Comparison of ENCODE assay signal across 8 mouse cellular contexts in genomic region chr8:48222429-48222769, GRCm38 (mm10).
DNase-seq lines count a peak whose midpoint lies in the region; ATAC-seq and TF ChIP-seq lines count a peak whose summit lies in the region.

No protein-coding gene starts in this region.

- no peak overlapping the region for H3K27ac ChIP-seq in MEL (ENCODE audit: control insufficient read depth, low read depth, low read length)
- H3K27ac ChIP-seq in forebrain, postnatal 0 days (ENCODE audit: low read depth, low read length) = no peak overlapping the region

- ATAC-seq in forebrain, postnatal 0 days = peak; percentile 84

- no peak for TF ChIP-seq EP300 in MEL (IDR thresholded peaks at IDR 0.05; ENCODE audit: low read depth in 1 of 2, low read length in 2 of 2)

- intact Hi-C loops in heart, postnatal 36 days (cut with DNase I) = loop anchor here (1.0 to 10.0 kb wide), 4 partner anchors 125 to 1602 kb away; partner anchors contain the start of gene Dctd

- TF ChIP-seq CTCF in MEL (IDR thresholded peaks at IDR 0.05 in 2 of 3, conservative IDR thresholded peaks at IDR 0.05 in 1 of 3; ENCODE audit: control insufficient read depth in 1 of 3, insufficient read depth in 1 of 3, low read depth in 2 of 3, low read length in 3 of 3, poor library complexity in 1 of 3, severe bottlenecking in 1 of 3) = peak in 1 of 3 experiments; percentile 42; a peak in 2 of 6 replicates
- TF ChIP-seq CTCF in forebrain, postnatal 0 days (IDR thresholded peaks at IDR 0.05; ENCODE audit: low read depth) = peak; percentile 95

- TF ChIP-seq RAD21 in MEL (IDR thresholded peaks at IDR 0.05; ENCODE audit: low read depth, low read length) = no peak; the same call in 1 of the 2 replicates

- no peak overlapping the region for H3K9ac ChIP-seq in MEL (ENCODE audit: control insufficient read depth, low read depth, low read length, poor library complexity, severe bottlenecking)
- H3K9ac ChIP-seq in forebrain, postnatal 0 days = peak overlapping the region; percentile 26

- WGBS in forebrain, postnatal 0 days = 8% methylated on average over 11 of the region's 11 CpGs

- no peaks in the 10 kb centered on the region for H3K27me3 ChIP-seq in MEL (ENCODE audit: control insufficient read depth in 1 of 2, insufficient read depth in 2 of 2, low read length in 2 of 2)
- H3K27me3 ChIP-seq in forebrain, postnatal 0 days (ENCODE audit: insufficient read depth, low read length) = no peaks in the 10 kb centered on the region; the same call in 1 of the 2 replicates

- peak; percentile 1 for DNase-seq in MEL (ENCODE audit: low read depth, low spot score)
- peak; percentile 32 for DNase-seq in cerebellum, adult 11-12 months
- DNase-seq in forebrain, postnatal 0 days = peak; percentile 95
- DNase-seq in heart, postnatal 36 days = peak; percentile 80 to 87
- DNase-seq in layer of hippocampus, adult 18-20 months (ENCODE audit: low spot score in 2 of 2) = peak; percentile 78 to 94
- DNase-seq in lung, adult 18-20 months = peak; percentile 19 to 29
- DNase-seq in ovary, postnatal 10 days (ENCODE audit: low spot score) = peak; percentile 64
- DNase-seq in urinary bladder, adult 18-20 months (ENCODE audit: low spot score in 2 of 2) = peak; percentile 56 to 77

- peak overlapping the region; percentile 52 for H3K4me2 ChIP-seq in forebrain, postnatal 0 days (ENCODE audit: low read depth)

- no peaks in the 10 kb centered on the region for H3K36me3 ChIP-seq in MEL (ENCODE audit: control insufficient read depth in 1 of 2, insufficient read depth in 2 of 2, low read length in 2 of 2)
- no peaks in the 10 kb centered on the region for H3K36me3 ChIP-seq in forebrain, postnatal 0 days (ENCODE audit: insufficient read depth)

- H3K4me1 ChIP-seq in MEL (ENCODE audit: control insufficient read depth in 1 of 2, insufficient read depth in 2 of 2, low read length in 2 of 2) = no peaks in the 10 kb centered on the region
- H3K4me1 ChIP-seq in forebrain, postnatal 0 days (ENCODE audit: insufficient read depth) = no peaks in the 10 kb centered on the region

- no peak for TF ChIP-seq POLR2A in MEL (IDR thresholded peaks at IDR 0.05; ENCODE audit: control insufficient read depth in 1 of 2, insufficient read depth in 1 of 2, low read depth in 1 of 2, low read length in 2 of 2, poor library complexity in 1 of 2)

- no peaks in the 10 kb centered on the region for H3K79me2 ChIP-seq in MEL (ENCODE audit: control insufficient read depth, insufficient read depth, low read length, poor library complexity)

- no peak overlapping the region for H3K4me3 ChIP-seq in MEL (ENCODE audit: control insufficient read depth in 1 of 2, insufficient read depth in 1 of 2, low read depth in 2 of 2, low read length in 2 of 2)
- H3K4me3 ChIP-seq in forebrain, postnatal 0 days (ENCODE audit: low read depth, low read length) = peak overlapping the region; percentile 31

- no peaks in the 10 kb centered on the region for H3K9me3 ChIP-seq in MEL (replicated peaks; ENCODE audit: insufficient read depth, low read length)
- no peaks in the 10 kb centered on the region for H3K9me3 ChIP-seq in forebrain, postnatal 0 days (ENCODE audit: low read length)

TF ChIP-seq in MEL, 35 proteins besides CTCF, POLR2A, EP300 and RAD21:
- TF ChIP-seq ZC3H11A (IDR thresholded peaks at IDR 0.05; ENCODE audit: low read depth, low read length) (no peak), E2F4 (IDR thresholded peaks at IDR 0.05; ENCODE audit: borderline replicate concordance, low read depth, low read length) (no peak), ZKSCAN1 (IDR thresholded peaks at IDR 0.05; ENCODE audit: low read depth, low read length) (no peak), TCF12 (IDR thresholded peaks at IDR 0.05; ENCODE audit: low read depth, low read length) (no peak), USF1 (IDR thresholded peaks at IDR 0.05; ENCODE audit: low read depth, low read length) (no peak), MEF2A (IDR thresholded peaks at IDR 0.05; ENCODE audit: extremely low read depth, insufficient replicate concordance, low read depth, low read length, poor library complexity, severe bottlenecking) (no peak), MYB (IDR thresholded peaks at IDR 0.05; ENCODE audit: low read depth, low read length) (no peak), KAT2A (conservative IDR thresholded peaks at IDR 0.05; ENCODE audit: low read depth, low read length) (no peak), ETS1 (IDR thresholded peaks at IDR 0.05; ENCODE audit: low read depth, low read length) (no peak)

Comparison
In these comparisons a context has a peak if more than half of its experiments do, and no peak if none do; other contexts are left out.
1. DNase-seq: peak in every context shown above with its lines; median percentile 95 in forebrain, postnatal 0 days; 86 in layer of hippocampus, adult 18-20 months; 84 in heart, postnatal 36 days; 66 in urinary bladder, adult 18-20 months; 64 in ovary, postnatal 10 days; 32 in cerebellum, adult 11-12 months; 24 in lung, adult 18-20 months; 1 in MEL.